Mouse (Mus musculus): ENCODE measurements around the gene Clic5. TPM values are rescaled to one million over a fixed set of nuclear protein-coding genes. Genes with fewer than 3 reads are reported as not detected.

Gene Clic5
- polyA plus RNA-seq, 1 experiment from 2014 or later: 25.9 TPM

GRCm38 (mm10) chr17:44271426-44271825 is 83.0 kb downstream of the Clic5 start:
- H3K9ac ChIP-seq (ENCODE audit: low read depth, low read length): no peak overlapping the region
- no peaks in the 10 kb centered on the region for H3K27me3 ChIP-seq (replicated peaks; ENCODE audit: control insufficient read depth, insufficient read depth, low read length)
- ATAC-seq: no peak
- no peak overlapping the region for H3K4me3 ChIP-seq (ENCODE audit: low read length)
- H3K36me3 ChIP-seq (ENCODE audit: control insufficient read depth, insufficient read depth, low read length): 0 out of 2 replicates have a peak, but pooled peaks cover 6% of the 10 kb centered on the region
- WGBS: 91% methylated on average over 3 of the region's 3 CpGs
- H3K4me1 ChIP-seq (ENCODE audit: control insufficient read depth, insufficient read depth, low read length): no peaks in the 10 kb centered on the region
- H3K9me3 ChIP-seq (ENCODE audit: control insufficient read depth, low read length): no peaks in the 10 kb centered on the region
- H3K27ac ChIP-seq (ENCODE audit: low read length): no peak overlapping the region
- H3K4me2 ChIP-seq (ENCODE audit: low read depth, low read length): no peak overlapping the region

DNA sequence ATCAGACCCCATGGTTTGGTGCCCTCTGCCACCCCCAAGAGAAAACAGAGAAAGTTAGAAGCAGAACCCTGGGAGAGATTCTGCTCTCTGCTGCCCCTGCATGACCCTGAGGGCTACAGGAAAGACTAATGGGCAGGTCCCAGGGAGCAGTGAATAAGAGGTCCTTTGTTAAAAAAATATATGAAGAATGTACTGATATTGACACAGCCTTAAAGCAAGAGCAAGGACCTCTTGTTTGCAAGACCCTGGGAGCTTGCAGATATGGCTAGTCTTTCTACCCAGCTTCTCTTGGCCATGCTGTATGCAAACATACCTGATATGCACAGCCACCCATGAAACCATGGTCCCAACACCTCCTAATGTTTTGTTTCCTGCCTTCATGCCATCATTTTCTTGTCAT is 86.4 kb downstream of the Clic5 start:
- Histone ChIP-seq H3K4me3 (ENCODE audit: low read length) (no peak overlapping the region), H3K36me3 (ENCODE audit: control insufficient read depth, insufficient read depth, low read length) (0 out of 2 replicates have a peak, but pooled peaks cover 6% of the 10 kb centered on the region), H3K9ac (ENCODE audit: low read depth, low read length) (no peak overlapping the region), H3K4me2 (ENCODE audit: low read depth, low read length) (no peak overlapping the region), H3K4me1 (ENCODE audit: control insufficient read depth, insufficient read depth, low read length) (no peaks in the 10 kb centered on the region), H3K27ac (ENCODE audit: low read length) (no peak overlapping the region), H3K27me3 (replicated peaks; ENCODE audit: control insufficient read depth, insufficient read depth, low read length) (no peaks in the 10 kb centered on the region), H3K9me3 (ENCODE audit: control insufficient read depth, low read length) (no peaks in the 10 kb centered on the region)
- no peak for ATAC-seq

- H3K27me3 ChIP-seq (replicated peaks; ENCODE audit: control insufficient read depth, insufficient read depth, low read length): no peaks in the 10 kb centered on the region
- H3K4me3 ChIP-seq (ENCODE audit: low read length): no peak overlapping the region
- H3K9me3 ChIP-seq (ENCODE audit: control insufficient read depth, low read length): no peaks in the 10 kb centered on the region
- no peak for ATAC-seq
- no peaks in the 10 kb centered on the region for H3K4me1 ChIP-seq (ENCODE audit: control insufficient read depth, insufficient read depth, low read length)
- H3K27ac ChIP-seq (ENCODE audit: low read length): no peak overlapping the region
- H3K36me3 ChIP-seq (ENCODE audit: control insufficient read depth, insufficient read depth, low read length): no peaks in the 10 kb centered on the region
- no peak overlapping the region for H3K9ac ChIP-seq (ENCODE audit: low read depth, low read length)
- H3K4me2 ChIP-seq (ENCODE audit: low read depth, low read length): no peak overlapping the region
- 98% methylated on average over 1 of the region's 1 CpGs for whole genome bisulfite sequencing
Measured at GRCm38 (mm10) chr17:44288320-44288719, 99.9 kb downstream of the Clic5 start.

GRCm38 (mm10) chr17:44297221-44297620 is 108.8 kb downstream of the Clic5 start:
- H3K27me3 ChIP-seq (replicated peaks; ENCODE audit: control insufficient read depth, insufficient read depth, low read length): no peaks in the 10 kb centered on the region
- peaks cover 12% of the 10 kb centered on the region for H3K4me1 ChIP-seq (ENCODE audit: control insufficient read depth, insufficient read depth, low read length)
- no peaks in the 10 kb centered on the region for H3K9me3 ChIP-seq (ENCODE audit: control insufficient read depth, low read length)
- no peak overlapping the region for H3K4me3 ChIP-seq (ENCODE audit: low read length)
- no peak overlapping the region for H3K4me2 ChIP-seq (ENCODE audit: low read depth, low read length)
- no peaks in the 10 kb centered on the region for H3K36me3 ChIP-seq (ENCODE audit: control insufficient read depth, insufficient read depth, low read length)
- no peak overlapping the region for H3K9ac ChIP-seq (ENCODE audit: low read depth, low read length)
- H3K27ac ChIP-seq (ENCODE audit: low read length): no peak overlapping the region
- no peak for ATAC-seq
- 89% methylated on average over 1 of the region's 1 CpGs for WGBS

- no peak overlapping the region for H3K4me2 ChIP-seq (ENCODE audit: low read depth, low read length)
- ATAC-seq: no peak
- H3K27ac ChIP-seq (ENCODE audit: low read length): no peak overlapping the region
- no peaks in the 10 kb centered on the region for H3K27me3 ChIP-seq (replicated peaks; ENCODE audit: control insufficient read depth, insufficient read depth, low read length)
- no peak overlapping the region for H3K4me3 ChIP-seq (ENCODE audit: low read length)
- WGBS: 12% methylated on average over 5 of the region's 5 CpGs
- H3K9me3 ChIP-seq (ENCODE audit: control insufficient read depth, low read length): no peaks in the 10 kb centered on the region
- H3K9ac ChIP-seq (ENCODE audit: low read depth, low read length): no peak overlapping the region
- H3K36me3 ChIP-seq (ENCODE audit: control insufficient read depth, insufficient read depth, low read length): no peaks in the 10 kb centered on the region
- peaks cover 12% of the 10 kb centered on the region for H3K4me1 ChIP-seq (ENCODE audit: control insufficient read depth, insufficient read depth, low read length)
Measured at GRCm38 (mm10) chr17:44300236-44300635, 111.9 kb downstream of the Clic5 start.

DNA sequence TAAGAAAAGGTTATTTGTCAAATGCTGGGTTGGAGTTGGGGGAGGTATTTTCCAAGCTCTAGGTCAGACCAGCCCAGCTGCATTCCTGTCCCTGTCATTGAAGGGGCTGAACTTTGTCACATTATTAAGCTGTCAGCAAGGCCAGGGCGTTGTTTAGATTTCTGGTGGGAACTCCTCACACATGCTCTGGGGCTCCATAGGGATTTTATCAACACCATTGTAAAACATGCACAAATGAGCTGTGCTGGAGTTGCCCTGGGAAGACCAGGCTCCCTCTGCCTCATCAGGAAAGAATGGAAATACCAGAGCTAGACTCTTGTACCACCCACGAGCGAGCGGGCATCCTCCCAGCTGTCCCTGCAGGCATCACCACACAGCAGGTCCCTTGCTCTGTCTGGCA is 112.3 kb downstream of the Clic5 start:
- peak overlapping the region; percentile 52; the same call in 1 of the 2 replicates for H3K27ac ChIP-seq (ENCODE audit: low read length)

GRCm38 (mm10) chr17:44301224-44301811 is 112.9 kb downstream of the Clic5 start:
- 71% methylated on average over 17 of the region's 17 CpGs for WGBS
- ATAC-seq: peak; percentile 58
- Histone ChIP-seq H3K36me3 (ENCODE audit: control insufficient read depth, insufficient read depth, low read length) (no peaks in the 10 kb centered on the region), H3K4me2 (ENCODE audit: low read depth, low read length) (peak overlapping the region; percentile 36), H3K9ac (ENCODE audit: low read depth, low read length) (no peak overlapping the region), H3K27me3 (replicated peaks; ENCODE audit: control insufficient read depth, insufficient read depth, low read length) (no peaks in the 10 kb centered on the region), H3K9me3 (ENCODE audit: control insufficient read depth, low read length) (no peaks in the 10 kb centered on the region), H3K4me1 (ENCODE audit: control insufficient read depth, insufficient read depth, low read length) (peaks cover 12% of the 10 kb centered on the region), H3K27ac (ENCODE audit: low read length) (peak overlapping the region; percentile 52; the same call in 1 of the 2 replicates), H3K4me3 (ENCODE audit: low read length) (peak overlapping the region; percentile 21)

More for the DNA sequence above, 112.3 kb downstream of the Clic5 start:
- Histone ChIP-seq H3K36me3 (ENCODE audit: control insufficient read depth, insufficient read depth, low read length) (no peaks in the 10 kb centered on the region), H3K4me3 (ENCODE audit: low read length) (peak overlapping the region; percentile 21), H3K27me3 (replicated peaks; ENCODE audit: control insufficient read depth, insufficient read depth, low read length) (no peaks in the 10 kb centered on the region), H3K4me2 (ENCODE audit: low read depth, low read length) (peak overlapping the region; percentile 36), H3K4me1 (ENCODE audit: control insufficient read depth, insufficient read depth, low read length) (peaks cover 12% of the 10 kb centered on the region), H3K9ac (ENCODE audit: low read depth, low read length) (no peak overlapping the region), H3K9me3 (ENCODE audit: control insufficient read depth, low read length) (no peaks in the 10 kb centered on the region)
- ATAC-seq: peak; percentile 92
- WGBS: 7% methylated on average over 4 of the region's 4 CpGs

GRCm38 (mm10) chr17:44304076-44304475 is 115.7 kb downstream of the Clic5 start:
- Histone ChIP-seq H3K4me1 (ENCODE audit: control insufficient read depth, insufficient read depth, low read length) (peaks cover 12% of the 10 kb centered on the region), H3K9me3 (ENCODE audit: control insufficient read depth, low read length) (no peaks in the 10 kb centered on the region), H3K27me3 (replicated peaks; ENCODE audit: control insufficient read depth, insufficient read depth, low read length) (no peaks in the 10 kb centered on the region), H3K4me2 (ENCODE audit: low read depth, low read length) (no peak overlapping the region), H3K36me3 (ENCODE audit: control insufficient read depth, insufficient read depth, low read length) (no peaks in the 10 kb centered on the region), H3K4me3 (ENCODE audit: low read length) (no peak overlapping the region), H3K27ac (ENCODE audit: low read length) (no peak overlapping the region), H3K9ac (ENCODE audit: low read depth, low read length) (no peak overlapping the region)
- ATAC-seq: no peak
- 96% methylated on average over 1 of the region's 1 CpGs for WGBS

- Histone ChIP-seq H3K4me3 (ENCODE audit: low read length) (no peak overlapping the region), H3K9me3 (ENCODE audit: control insufficient read depth, low read length) (no peaks in the 10 kb centered on the region), H3K9ac (ENCODE audit: low read depth, low read length) (no peak overlapping the region), H3K27ac (ENCODE audit: low read length) (no peak overlapping the region), H3K27me3 (replicated peaks; ENCODE audit: control insufficient read depth, insufficient read depth, low read length) (no peaks in the 10 kb centered on the region), H3K4me2 (ENCODE audit: low read depth, low read length) (no peak overlapping the region), H3K36me3 (ENCODE audit: control insufficient read depth, insufficient read depth, low read length) (no peaks in the 10 kb centered on the region), H3K4me1 (ENCODE audit: control insufficient read depth, insufficient read depth, low read length) (no peaks in the 10 kb centered on the region)
- WGBS: 77% methylated on average over 10 of the region's 10 CpGs
- ATAC-seq: no peak
Measured at GRCm38 (mm10) chr17:44309914-44310622, 121.7 kb downstream of the Clic5 start.
